Mouse (Mus musculus) limb, embryonic 15.5 days (tissue): Measurements from ENCODE around the gene Myd88. TPM values are rescaled to one million over a fixed set of nuclear protein-coding genes. Genes with fewer than 3 reads are reported as not detected.
A peak's percentile ranks its signal among the peaks of the same experiment; 100 is the strongest.

Source experiments
- ATAC-seq: fragments of 200-750 bp; cut with Nextera tagmentation; 2 replicates; pipeline ENCODE4 v1.8.0; 2017; ENCODE audit warnings: low read depth, moderate TSS enrichment; ENCODE audit not compliant: insufficient number of reproducible peaks, low FRiP score, low TSS enrichment
- H3K27ac ChIP-seq: fragments of 300-500 bp; sonication (generic); 2 replicates; pipeline ENCODE4 v1.5.1; 2015; ENCODE audit warnings: moderate library complexity, mild to moderate bottlenecking, inconsistent platforms
- H3K27me3 ChIP-seq: fragments of 300-500 bp; sonication (generic); 2 replicates; pipeline ENCODE4 v1.6.1; 2015; ENCODE audit warnings: inconsistent platforms
- H3K36me3 ChIP-seq: fragments of 300-500 bp; sonication (generic); 2 replicates; pipeline ENCODE4 v1.6.1; 2015; ENCODE audit warnings: inconsistent platforms
- H3K4me1 ChIP-seq: fragments of 300-500 bp; sonication (generic); 2 replicates; pipeline ENCODE4 v1.6.1; 2015; ENCODE audit warnings: inconsistent platforms
- H3K4me2 ChIP-seq: fragments of 300-500 bp; sonication (generic); 2 replicates; pipeline ENCODE4 v1.6.1; 2015; ENCODE audit warnings: mild to moderate bottlenecking, inconsistent platforms
- H3K4me3 ChIP-seq: fragments of 300-500 bp; sonication (generic); 2 replicates; pipeline ENCODE4 v1.5.1; 2015; ENCODE audit warnings: mild to moderate bottlenecking, inconsistent platforms
- H3K9ac ChIP-seq: fragments of 300-500 bp; sonication (generic); 2 replicates; pipeline ENCODE4 v1.6.1; 2015; ENCODE audit warnings: inconsistent platforms
- H3K9me3 ChIP-seq: fragments of 300-500 bp; sonication (generic); 2 replicates; pipeline ENCODE4 v1.6.1; 2016; ENCODE audit warnings: inconsistent platforms
- WGBS: fragments of 180-500 bp; shearing (Covaris S2); methylation state at CpG from one replicate; pipeline ENCODE4 v1.1.7; 2015; 5-methylcytosine and 5-hydroxymethylcytosine counted together
- polyA plus RNA-seq: library from polyadenylated mRNA; unstranded; fragments of >200 nt; fragmentation: Nextera tagmentation; extraction: Ambion mirVana; gene quantifications from 2 replicates; pipeline ENCODE4 v1.2.1, GENCODE M21; 2015

The Myd88 gene
- polyA plus RNA-seq, 1 experiment from 2014 or later, result 32.7 TPM

DNA sequence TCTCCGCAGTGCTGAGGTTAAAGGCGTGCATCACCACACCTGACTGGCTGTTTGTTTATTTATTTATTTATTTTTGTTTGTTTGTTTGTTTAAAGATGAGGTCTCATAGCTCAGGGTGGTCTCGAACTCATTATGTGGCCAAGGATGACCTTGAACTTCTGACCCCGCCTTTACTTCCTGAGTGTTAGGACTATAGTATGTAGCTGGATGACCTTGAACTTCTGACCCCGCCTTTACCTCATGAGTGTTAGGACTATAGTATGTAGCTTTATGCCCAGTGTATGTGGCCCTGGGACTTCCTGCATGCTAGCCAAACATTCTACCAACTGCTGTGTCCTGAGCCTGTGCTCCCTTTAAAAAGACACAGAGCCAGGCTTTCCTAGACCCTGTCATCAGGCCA is 20.2 kb upstream of the Myd88 start:
- no peaks in the 10 kb centered on the region for H3K9me3 ChIP-seq
- H3K4me3 ChIP-seq, result no peak overlapping the region
- no peaks in the 10 kb centered on the region; the same call in 1 of the 2 replicates for H3K27me3 ChIP-seq
- H3K9ac ChIP-seq, result no peak overlapping the region
- H3K27ac ChIP-seq, result no peak overlapping the region
- no peak; the same call in 1 of the 2 replicates for ATAC-seq
- no peaks in the 10 kb centered on the region for H3K36me3 ChIP-seq
- H3K4me1 ChIP-seq, result peaks cover 7% of the 10 kb centered on the region; the same call in 1 of the 2 replicates
- 90% methylated on average over 5 of the region's 5 CpGs for WGBS
- H3K4me2 ChIP-seq, result no peak overlapping the region

DNA sequence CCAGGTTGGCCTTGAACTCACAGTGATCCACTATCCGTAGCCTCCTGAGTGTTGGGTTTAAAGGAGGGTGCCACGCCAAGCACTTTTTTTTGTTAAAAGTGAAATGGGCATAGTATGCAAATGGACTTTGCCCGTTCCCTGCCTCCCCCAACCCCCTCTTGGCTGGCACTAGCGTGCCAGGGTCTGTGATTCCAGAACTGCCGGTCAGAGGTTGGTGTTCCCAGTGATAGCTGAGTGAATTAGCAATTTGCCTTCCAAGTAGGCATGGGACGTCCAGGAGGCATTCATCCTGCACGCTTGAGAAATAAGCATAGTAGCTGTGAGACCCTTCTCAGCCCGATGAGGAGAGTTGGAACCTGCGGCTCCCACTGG is 16.8 kb upstream of the Myd88 start:
- Histone ChIP-seq H3K9ac (0 out of 2 replicates have a peak overlapping the region, but pooled peaks have one; percentile 76), H3K4me2 (peak overlapping the region; percentile 94), H3K4me3 (peak overlapping the region; percentile 73), H3K36me3 (no peaks in the 10 kb centered on the region), H3K9me3 (no peaks in the 10 kb centered on the region), H3K4me1 (peaks cover 7% of the 10 kb centered on the region; the same call in 1 of the 2 replicates), H3K27ac (no peak overlapping the region), H3K27me3 (no peaks in the 10 kb centered on the region; the same call in 1 of the 2 replicates)
- ATAC-seq, result no peak
- 36% methylated on average over 9 of the region's 9 CpGs for WGBS

DNA sequence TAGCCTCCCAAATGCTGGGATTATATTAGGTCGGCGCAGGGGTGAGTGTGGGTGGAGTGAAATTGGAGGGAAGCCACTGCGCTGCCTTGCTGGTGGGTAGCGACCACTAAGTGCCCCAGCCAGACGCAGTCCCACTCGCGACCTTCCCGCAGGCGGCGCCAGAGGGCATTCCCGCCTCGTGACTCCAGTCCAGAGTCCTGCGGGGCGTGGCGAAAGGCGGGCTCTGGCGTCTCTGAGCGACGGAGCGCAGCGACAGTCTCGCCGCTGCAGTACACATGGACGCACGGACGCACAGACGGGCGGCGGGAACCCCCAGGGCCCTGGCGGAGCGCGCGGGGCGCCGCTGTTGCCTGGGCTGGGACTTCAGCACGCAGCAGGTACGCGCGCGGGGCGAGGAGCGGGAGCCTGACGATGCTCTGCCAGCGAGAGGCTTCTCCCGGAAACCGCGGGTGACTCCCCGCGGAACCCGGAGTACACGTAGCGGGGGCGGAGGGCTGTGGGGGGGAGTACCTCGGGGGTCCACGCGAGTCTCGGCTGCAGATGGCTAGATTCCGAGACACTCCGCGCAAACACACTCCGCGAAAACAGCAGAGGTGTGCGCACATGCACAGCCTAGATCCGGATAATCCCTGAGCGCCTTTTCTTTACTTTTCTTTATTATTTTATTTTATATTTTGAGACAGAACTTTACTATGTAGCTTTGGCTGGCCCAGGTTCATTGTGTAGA is 16.3 kb upstream of the Myd88 start, which contains the start of gene Xylb:
TSS of gene Xylb (plus strand) at position 51 of the 727 bp plus-strand sequence.
- Histone ChIP-seq H3K4me2 (peak within 1 kb of the TSS; percentile 94), H3K27me3 (no peaks in the 10 kb centered on the region; the same call in 1 of the 2 replicates), H3K4me3 (peak within 1 kb of the TSS; percentile 73), H3K36me3 (peaks cover 3% of the 10 kb centered on the region; the same call in 1 of the 2 replicates), H3K4me1 (peaks cover 7% of the 10 kb centered on the region; the same call in 1 of the 2 replicates), H3K9me3 (no peaks in the 10 kb centered on the region), H3K9ac (peak within 1 kb of the TSS; percentile 76), H3K27ac (no peak within 1 kb of the TSS)
- 2% methylated on average over 65 of the region's 65 CpGs for whole genome bisulfite sequencing
- ATAC-seq, result peak; percentile 74

DNA sequence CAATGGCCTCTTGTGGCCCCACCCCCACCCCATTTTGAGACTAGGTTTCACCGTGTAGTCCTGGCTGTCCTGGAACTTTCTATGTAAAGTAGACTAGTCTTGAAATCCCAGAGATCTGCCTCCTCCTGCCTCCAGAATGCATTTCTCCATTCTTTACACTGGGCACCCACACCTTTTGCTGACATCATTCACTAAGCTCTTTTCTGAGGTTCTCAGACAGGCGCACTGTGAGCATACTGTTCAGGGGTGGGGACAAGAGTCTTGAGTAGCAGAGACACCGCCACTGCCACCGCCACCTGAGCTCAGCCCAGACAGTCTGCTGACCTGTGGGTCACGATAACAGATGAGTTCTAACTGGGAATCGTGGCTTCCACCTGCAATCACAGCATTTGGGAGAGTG is 14.7 kb upstream of the Myd88 start:
- Histone ChIP-seq H3K9ac (no peak overlapping the region), H3K36me3 (peaks cover 9% of the 10 kb centered on the region), H3K4me1 (peaks cover 7% of the 10 kb centered on the region; the same call in 1 of the 2 replicates), H3K4me3 (no peak overlapping the region), H3K27ac (no peak overlapping the region), H3K27me3 (no peaks in the 10 kb centered on the region; the same call in 1 of the 2 replicates), H3K9me3 (no peaks in the 10 kb centered on the region), H3K4me2 (no peak overlapping the region)
- WGBS, result 79% methylated on average over 6 of the region's 6 CpGs
- ATAC-seq, result no peak

- H3K4me2 ChIP-seq, result no peak overlapping the region
- no peak overlapping the region for H3K9ac ChIP-seq
- no peak for ATAC-seq
- no peak overlapping the region for H3K4me3 ChIP-seq
- H3K27ac ChIP-seq, result no peak overlapping the region
- H3K9me3 ChIP-seq, result no peaks in the 10 kb centered on the region
- no peaks in the 10 kb centered on the region; the same call in 1 of the 2 replicates for H3K27me3 ChIP-seq
- peaks cover 7% of the 10 kb centered on the region; the same call in 1 of the 2 replicates for H3K4me1 ChIP-seq
- H3K36me3 ChIP-seq, result peaks cover 20% of the 10 kb centered on the region
- WGBS, result 69% methylated on average over 6 of the region's 6 CpGs
These were observed 12.7 kb upstream of the Myd88 start for GRCm38 (mm10) chr9:119353926-119354325.

DNA sequence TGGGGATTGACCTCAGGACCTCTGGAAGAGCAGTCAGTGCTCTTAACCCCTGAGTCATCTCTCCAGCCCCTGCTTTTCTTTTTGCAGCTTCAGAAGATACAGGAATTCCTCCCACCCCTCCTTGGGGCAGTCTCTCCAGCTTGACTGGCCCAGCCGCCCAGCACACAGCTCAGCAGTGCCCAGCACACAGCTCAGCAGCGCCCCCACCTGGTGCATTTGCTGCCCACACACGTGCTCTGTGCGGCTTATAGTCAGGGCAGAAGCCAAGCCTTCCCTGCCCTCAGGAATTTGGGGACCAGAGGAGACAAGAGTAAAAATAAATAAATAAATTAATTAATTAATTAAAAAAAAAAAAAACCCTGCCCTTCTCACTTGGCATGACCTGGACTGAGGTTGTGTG is 10.8 kb upstream of the Myd88 start:
- H3K27ac ChIP-seq, result no peak overlapping the region
- no peaks in the 10 kb centered on the region for H3K4me1 ChIP-seq
- H3K9me3 ChIP-seq, result no peaks in the 10 kb centered on the region
- 27% methylated on average over 4 of the region's 4 CpGs for WGBS
- no peak for ATAC-seq
- no peak overlapping the region for H3K4me3 ChIP-seq
- no peak overlapping the region for H3K4me2 ChIP-seq
- H3K27me3 ChIP-seq, result no peaks in the 10 kb centered on the region
- H3K36me3 ChIP-seq, result peaks cover 36% of the 10 kb centered on the region
- H3K9ac ChIP-seq, result no peak overlapping the region

DNA sequence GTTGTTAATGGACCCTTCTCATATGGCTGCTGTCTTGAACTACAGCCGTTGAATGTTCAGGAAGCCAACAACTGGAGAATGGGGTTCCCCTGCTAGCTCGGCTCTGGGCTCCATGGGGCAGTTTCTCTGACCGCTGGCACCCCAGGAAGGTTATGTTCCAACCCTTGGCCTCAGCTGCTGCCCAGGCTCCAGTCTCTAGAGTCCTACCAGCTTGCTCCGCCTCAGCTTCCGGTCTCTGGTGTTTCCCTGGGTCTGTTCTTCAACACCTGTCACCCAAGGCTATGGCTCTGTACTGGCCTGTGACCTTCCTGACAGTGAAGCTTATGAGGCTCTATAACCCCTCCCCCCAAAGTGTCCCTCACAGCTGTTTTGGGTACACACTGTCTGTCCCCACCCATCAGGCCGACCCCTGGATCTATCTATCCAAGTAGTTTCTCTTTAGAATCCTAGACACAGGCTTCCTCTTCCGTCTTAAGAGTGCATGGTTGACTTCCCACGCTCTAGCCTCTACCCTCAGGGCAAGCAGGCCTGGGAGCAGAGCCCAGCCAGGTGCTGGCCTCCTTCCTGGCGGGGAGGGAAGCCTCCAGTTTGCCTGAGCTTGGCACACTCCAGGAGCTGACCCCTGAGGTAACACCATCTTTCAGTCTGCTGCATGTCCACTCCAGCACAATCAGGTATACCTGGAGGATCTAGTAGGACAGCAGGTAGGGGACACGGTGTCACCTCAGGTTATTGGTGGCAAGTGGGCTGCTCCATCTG is 9.9 kb upstream of the Myd88 start:
- no peaks in the 10 kb centered on the region for H3K9me3 ChIP-seq
- peaks cover 44% of the 10 kb centered on the region for H3K36me3 ChIP-seq
- WGBS, result 87% methylated on average over 10 of the region's 10 CpGs
- no peaks in the 10 kb centered on the region for H3K4me1 ChIP-seq
- no peak overlapping the region for H3K27ac ChIP-seq
- no peak for ATAC-seq
- no peak overlapping the region for H3K9ac ChIP-seq
- no peak overlapping the region for H3K4me3 ChIP-seq
- no peak overlapping the region for H3K4me2 ChIP-seq
- no peaks in the 10 kb centered on the region for H3K27me3 ChIP-seq

DNA sequence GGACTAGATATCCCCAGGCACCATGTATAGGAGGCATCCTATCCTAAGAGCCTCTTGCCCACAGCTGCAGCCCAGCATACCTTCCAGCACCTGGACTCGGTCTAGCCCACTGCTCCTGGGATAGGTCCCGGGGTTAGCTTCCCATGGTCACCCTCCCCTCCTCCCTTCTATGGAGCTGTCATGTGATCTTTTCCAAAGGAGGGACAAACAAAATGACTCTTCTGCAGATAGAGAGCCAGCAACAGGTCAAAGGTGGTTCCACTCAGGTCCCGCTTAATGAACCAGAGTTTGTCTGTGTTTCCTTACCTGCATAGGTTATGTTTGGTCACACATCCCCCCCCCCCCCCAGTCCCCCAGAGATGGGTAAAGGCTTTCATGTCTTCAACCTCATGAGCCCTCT is 9.3 kb upstream of the Myd88 start:
- Histone ChIP-seq H3K4me3 (no peak overlapping the region), H3K9ac (no peak overlapping the region), H3K27me3 (no peaks in the 10 kb centered on the region), H3K9me3 (no peaks in the 10 kb centered on the region), H3K4me2 (no peak overlapping the region), H3K36me3 (peaks cover 50% of the 10 kb centered on the region), H3K27ac (no peak overlapping the region), H3K4me1 (no peaks in the 10 kb centered on the region)
- ATAC-seq, result no peak
- 92% methylated on average over 3 of the region's 3 CpGs for WGBS

DNA sequence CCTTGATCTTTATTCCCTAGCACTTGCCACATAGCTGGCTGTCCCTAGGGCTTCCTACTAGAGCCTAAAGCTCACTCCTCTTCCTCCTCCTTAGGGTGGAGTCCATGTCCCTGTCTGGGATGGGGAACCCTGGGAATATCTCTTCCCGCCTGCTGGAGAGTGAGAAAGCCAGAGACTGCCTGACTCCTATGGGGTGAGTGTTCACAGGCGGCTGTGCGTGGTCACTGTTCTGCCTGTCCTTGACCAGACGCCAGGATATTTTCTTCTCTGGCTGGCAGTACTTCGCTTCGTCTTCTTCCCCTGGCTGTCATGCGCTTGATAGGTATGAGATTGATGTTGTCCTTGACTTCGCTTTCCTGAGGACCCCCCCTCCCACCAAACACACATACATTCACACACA is 5.2 kb upstream of the Myd88 start:
- H3K36me3 ChIP-seq, result peaks cover 72% of the 10 kb centered on the region
- H3K27ac ChIP-seq, result no peak overlapping the region
- ATAC-seq, result no peak
- 96% methylated on average over 8 of the region's 8 CpGs for WGBS
- H3K9me3 ChIP-seq, result no peaks in the 10 kb centered on the region
- no peak overlapping the region for H3K4me2 ChIP-seq
- peaks cover 14% of the 10 kb centered on the region for H3K4me1 ChIP-seq
- no peak overlapping the region for H3K9ac ChIP-seq
- H3K4me3 ChIP-seq, result no peak overlapping the region
- H3K27me3 ChIP-seq, result no peaks in the 10 kb centered on the region

GRCm38 (mm10) chr9:119342728-119343127 is 1.5 kb upstream of the Myd88 start:
- ATAC-seq, result no peak
- no peak overlapping the region for H3K4me3 ChIP-seq
- 84% methylated on average over 7 of the region's 7 CpGs for WGBS

GRCm38 (mm10) chr9:119340212-119340580 is 1.0 kb downstream of the Myd88 start:
- no peaks in the 10 kb centered on the region for H3K9me3 ChIP-seq
- WGBS, result 3% methylated on average over 8 of the region's 8 CpGs
- H3K4me2 ChIP-seq, result peak overlapping the region; percentile 74
- peaks cover 32% of the 10 kb centered on the region for H3K4me1 ChIP-seq
- 0 out of 2 replicates have a peak overlapping the region, but pooled peaks have one; percentile 50 for H3K9ac ChIP-seq
- H3K36me3 ChIP-seq, result peaks cover 35% of the 10 kb centered on the region
- H3K4me3 ChIP-seq, result peak overlapping the region; percentile 77
- H3K27me3 ChIP-seq, result no peaks in the 10 kb centered on the region
- no peak for ATAC-seq
- H3K27ac ChIP-seq, result peak overlapping the region; percentile 94

More at GRCm38 (mm10) chr9:119342728-119343127, 1.5 kb upstream of the Myd88 start:
- H3K9ac ChIP-seq, result no peak overlapping the region
- no peaks in the 10 kb centered on the region for H3K9me3 ChIP-seq
- H3K4me1 ChIP-seq, result peaks cover 32% of the 10 kb centered on the region
- H3K27me3 ChIP-seq, result no peaks in the 10 kb centered on the region
- H3K4me2 ChIP-seq, result no peak overlapping the region
- H3K27ac ChIP-seq, result no peak overlapping the region
- peaks cover 48% of the 10 kb centered on the region for H3K36me3 ChIP-seq
